Comparison of ENCODE assay signal across 8 mouse cellular contexts in the genomic region with DNA sequence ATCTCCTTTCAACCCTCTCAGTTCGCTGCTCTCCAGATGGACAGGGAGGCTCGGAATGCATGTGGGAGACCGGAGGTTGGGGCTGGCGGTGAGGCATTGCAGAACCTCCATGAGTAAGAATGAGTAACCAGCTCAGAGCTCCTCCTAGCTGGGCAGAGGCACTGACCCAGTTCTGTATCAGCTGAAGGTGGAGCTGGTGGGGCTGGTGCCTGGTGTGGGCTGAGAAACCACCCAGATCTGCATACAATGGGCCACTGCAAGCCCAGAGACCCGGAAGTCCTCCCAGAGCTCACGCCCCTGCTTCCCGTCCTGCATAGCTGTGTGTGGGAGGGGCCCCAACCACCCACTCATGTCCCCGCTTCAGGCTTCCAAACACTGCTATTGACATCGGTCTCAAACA. TPM values are rescaled to one million over a fixed set of nuclear protein-coding genes. Genes with fewer than 3 reads are reported as not detected.
DNase-seq lines count a peak whose midpoint lies in the region; ATAC-seq lines count a peak whose summit lies in the region.

No protein-coding gene starts in this region.

- H3K27ac ChIP-seq in kidney, embryonic 16.5 days (ENCODE audit: low read length), result peak overlapping the region; percentile 96
- H3K27ac ChIP-seq in forebrain, embryonic 16.5 days (ENCODE audit: low read length), result no peak overlapping the region

- peaks cover 44% of the 10 kb centered on the region for H3K4me1 ChIP-seq in kidney, embryonic 16.5 days (ENCODE audit: insufficient read depth, low read length)
- H3K4me1 ChIP-seq in forebrain, embryonic 16.5 days (replicated peaks; ENCODE audit: control insufficient read depth, insufficient read depth, low read length), result no peaks in the 10 kb centered on the region

- no peaks in the 10 kb centered on the region for H3K9me3 ChIP-seq in kidney, embryonic 16.5 days (ENCODE audit: low read length)
- H3K9me3 ChIP-seq in forebrain, embryonic 16.5 days (ENCODE audit: control insufficient read depth, low read length), result no peaks in the 10 kb centered on the region

- 26% methylated on average over 9 of the region's 9 CpGs for WGBS in kidney, embryonic 16.5 days
- 79% methylated on average over 9 of the region's 9 CpGs for WGBS in forebrain, embryonic 16.5 days

- peak overlapping the region; percentile 19; the same call in 1 of the 2 replicates for H3K4me2 ChIP-seq in kidney, embryonic 16.5 days (replicated peaks; ENCODE audit: low read depth, low read length)
- no peak overlapping the region for H3K4me2 ChIP-seq in forebrain, embryonic 16.5 days (ENCODE audit: low read length)

- no peaks in the 10 kb centered on the region for H3K27me3 ChIP-seq in kidney, embryonic 16.5 days (ENCODE audit: insufficient read depth, low read length)
- H3K27me3 ChIP-seq in forebrain, embryonic 16.5 days (replicated peaks; ENCODE audit: control insufficient read depth, insufficient read depth, low read length), result no peaks in the 10 kb centered on the region

- peak; percentile 93 for ATAC-seq in kidney, embryonic 16.5 days (ENCODE audit: low FRiP score, low TSS enrichment)
- ATAC-seq in forebrain, embryonic 16.5 days, result no peak

- H3K4me3 ChIP-seq in kidney, embryonic 16.5 days (ENCODE audit: low read length), result no peak overlapping the region
- no peak overlapping the region for H3K4me3 ChIP-seq in forebrain, embryonic 16.5 days (replicated peaks; ENCODE audit: low read length)

- no peaks in the 10 kb centered on the region for H3K36me3 ChIP-seq in kidney, embryonic 16.5 days (ENCODE audit: insufficient read depth, low read length)
- H3K36me3 ChIP-seq in forebrain, embryonic 16.5 days (ENCODE audit: control insufficient read depth, insufficient read depth), result no peaks in the 10 kb centered on the region

- peak; percentile 46 to 49 for DNase-seq in frontal cortex, postnatal 36 days (ENCODE audit: low spot score in 2 of 2)
- DNase-seq in frontal cortex, postnatal 10 days (ENCODE audit: low spot score in 2 of 2), result no peak
- DNase-seq in ZHBTc4 (ENCODE audit: low read depth, low spot score), result peak; percentile 55
- DNase-seq in heart, adult 18-20 months, result peak; percentile 78 to 91
- DNase-seq in lung, postnatal 10 days, result peak; percentile 79
- DNase-seq in urinary bladder, postnatal 4 days (ENCODE audit: low spot score in 2 of 2), result peak; percentile 55 to 68

- H3K9ac ChIP-seq in kidney, embryonic 16.5 days (replicated peaks; ENCODE audit: low read length), result no peak overlapping the region
- H3K9ac ChIP-seq in forebrain, embryonic 16.5 days (replicated peaks; ENCODE audit: low read depth, low read length), result no peak overlapping the region

RNA-seq across cellular contexts. Expression of a gene that starts 22.0 kb away (rescaled TPM):
- 100 to 1,000 TPM; 101 to 128 TPM for total RNA-seq in heart, adult 18-20 months (2021)
- polyA plus RNA-seq in kidney, embryonic 16.5 days (2015; fragmentation: Nextera tagmentation; extraction: Ambion mirVana), result 11.5 and 12.1 TPM in 2 replicates
- 10.1 and 10.7 TPM in 2 replicates for polyA plus RNA-seq in forebrain, embryonic 16.5 days (2015; fragmentation: Nextera tagmentation; extraction: Ambion mirVana)

Comparison
In these comparisons a context has a peak if more than half of its experiments do, and no peak if none do; other contexts are left out.
1. DNase-seq: peak in frontal cortex, postnatal 36 days (2 of 2), ZHBTc4 (single experiment), heart, adult 18-20 months (2 of 2), lung, postnatal 10 days (single experiment) and urinary bladder, postnatal 4 days (2 of 2); none in frontal cortex, postnatal 10 days (0 of 2).